Mouse (Mus musculus) forebrain, embryonic 12.5 days (tissue): Measurements from ENCODE around the gene Lman1l. TPM values are rescaled to one million over a fixed set of nuclear protein-coding genes. Genes with fewer than 3 reads are reported as not detected.

Source experiments
- ATAC-seq: fragments of 200-750 bp; cut with Nextera tagmentation; 2 replicates; pipeline ENCODE4 v1.8.0; 2017; ENCODE audit warnings: moderate TSS enrichment; ENCODE audit not compliant: low FRiP score
- H3K27ac ChIP-seq: fragments of 300-500 bp; sonication (generic); 2 replicates; pipeline ENCODE4 v1.5.1; 2016; ENCODE audit warnings: mild to moderate bottlenecking
- H3K27me3 ChIP-seq: fragments of 300-500 bp; sonication (generic); 2 replicates; pipeline ENCODE4 v1.6.1; 2016; ENCODE audit warnings: mild to moderate bottlenecking
- H3K36me3 ChIP-seq: fragments of 300-500 bp; sonication (generic); replicated peaks from 2 replicates; pipeline ENCODE4 v1.6.1; 2016; ENCODE audit warnings: mild to moderate bottlenecking
- H3K4me1 ChIP-seq: fragments of 300-500 bp; sonication (generic); 2 replicates; pipeline ENCODE4 v1.6.1; 2016
- H3K4me2 ChIP-seq: fragments of 300-500 bp; sonication (generic); 2 replicates; pipeline ENCODE4 v1.6.1; 2016; ENCODE audit warnings: mild to moderate bottlenecking, moderate library complexity
- H3K4me3 ChIP-seq: fragments of 300-500 bp; sonication (generic); replicated peaks from 2 replicates; pipeline ENCODE4 v1.5.1; 2016; ENCODE audit warnings: mild to moderate bottlenecking
- H3K9ac ChIP-seq: fragments of 300-500 bp; sonication (generic); 2 replicates; pipeline ENCODE4 v1.6.1; 2016; ENCODE audit warnings: mild to moderate bottlenecking
- H3K9me3 ChIP-seq: fragments of 300-500 bp; sonication (generic); 2 replicates; pipeline ENCODE4 v1.6.1; 2016
- WGBS: fragments of 180-500 bp; shearing (Covaris S2); methylation state at CpG from one replicate; pipeline ENCODE4 v1.1.7; 2016; 5-methylcytosine and 5-hydroxymethylcytosine counted together
- polyA plus RNA-seq: library from polyadenylated mRNA; unstranded; fragments of >200 nt; fragmentation: Nextera tagmentation; extraction: Ambion mirVana; gene quantifications from 2 replicates; pipeline ENCODE4 v1.2.1, GENCODE M21; 2016

The Lman1l gene
- polyA plus RNA-seq, 1 experiment from 2014 or later: not detected

GRCm38 (mm10) chr9:57561711-57562099 lies 58.9 kb downstream of the Lman1l start:
- H3K4me3 ChIP-seq: peak overlapping the region; percentile 64
- H3K9ac ChIP-seq: 0 out of 2 replicates have a peak overlapping the region, but pooled peaks have one; percentile 62
- H3K4me1 ChIP-seq: peaks cover 34% of the 10 kb centered on the region
- H3K27me3 ChIP-seq: no peaks in the 10 kb centered on the region
- H3K27ac ChIP-seq: no peak overlapping the region
- WGBS: 86% methylated on average over 13 of the region's 13 CpGs
- no peaks in the 10 kb centered on the region for H3K36me3 ChIP-seq
- no peak for ATAC-seq
- H3K9me3 ChIP-seq: no peaks in the 10 kb centered on the region
- peak overlapping the region; percentile 81 for H3K4me2 ChIP-seq

DNA sequence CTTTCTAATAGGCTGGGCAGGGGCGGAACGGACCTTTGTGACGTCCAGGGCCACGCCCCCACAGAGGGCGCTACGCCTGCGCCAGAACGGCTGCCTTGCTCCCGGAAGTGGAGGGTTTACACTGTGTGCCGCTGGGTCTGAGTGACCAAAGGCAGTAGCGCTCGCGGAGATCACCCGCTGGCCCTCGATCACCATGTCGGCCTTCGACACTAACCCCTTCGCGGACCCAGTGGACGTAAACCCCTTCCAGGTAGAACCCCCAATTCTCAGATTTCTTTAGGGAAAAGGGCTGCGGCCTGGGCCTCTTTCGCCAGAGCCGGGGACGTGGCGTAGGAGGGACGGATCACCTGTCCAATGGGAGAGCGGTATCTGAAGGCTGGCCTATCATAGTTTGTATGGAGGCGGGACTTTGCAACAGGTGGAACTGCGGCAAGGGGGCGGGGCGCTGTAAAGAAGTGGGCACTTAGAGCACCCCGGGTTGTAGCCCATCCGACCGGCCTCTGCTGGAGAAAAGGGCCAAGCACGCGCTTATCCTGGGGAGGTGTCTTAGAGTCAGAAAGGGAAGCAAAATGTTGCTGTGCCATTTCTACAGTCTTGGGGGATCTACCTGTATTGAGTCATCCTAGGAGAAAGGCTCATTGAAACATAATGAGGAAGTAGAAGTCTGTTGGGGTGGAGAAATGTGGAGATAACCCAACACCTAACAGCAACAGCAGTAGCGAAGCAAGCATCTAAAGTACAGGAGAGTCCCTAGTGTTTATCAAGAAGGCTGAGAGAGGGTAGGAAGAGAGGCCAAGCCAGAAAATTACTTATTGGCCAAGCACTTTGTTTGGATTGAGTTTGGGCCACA lies 59.5 kb downstream of the Lman1l start, which contains the start of gene Scamp2:
Gene Scamp2, plus strand, starts transcription at position 83 of the 850 bp plus-strand sequence.
- Histone ChIP-seq H3K9me3 (no peaks in the 10 kb centered on the region), H3K4me2 (peak within 1 kb of the TSS; percentile 81), H3K9ac (peak within 1 kb of the TSS; percentile 62), H3K36me3 (no peaks in the 10 kb centered on the region), H3K4me1 (peaks cover 33% of the 10 kb centered on the region), H3K27me3 (no peaks in the 10 kb centered on the region), H3K4me3 (peak within 1 kb of the TSS; percentile 64), H3K27ac (peak within 1 kb of the TSS; percentile 76)
- peak; percentile 100 for ATAC-seq
- WGBS: under 1% methylated on average over 37 of the region's 37 CpGs

DNA sequence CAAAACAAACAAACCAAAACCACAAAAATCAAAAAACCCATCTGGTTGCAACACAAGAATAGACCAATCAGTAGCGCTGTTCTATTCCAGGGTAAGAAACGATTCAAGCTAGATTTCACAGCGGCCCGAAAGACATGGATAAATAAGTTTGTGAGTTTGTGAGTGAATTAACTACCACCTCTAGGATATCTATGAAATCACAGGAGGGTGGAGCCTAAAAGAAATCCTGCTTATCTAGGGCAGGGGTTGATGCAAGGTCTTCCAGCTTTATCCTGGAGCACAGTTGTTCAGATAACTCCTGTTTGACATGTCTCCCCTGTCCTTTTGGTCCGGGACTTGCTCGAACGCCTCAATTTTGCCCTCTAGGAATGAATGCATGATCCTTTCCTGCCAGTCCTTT lies 60.3 kb downstream of the Lman1l start:
- Histone ChIP-seq H3K4me3 (peak overlapping the region; percentile 64), H3K4me2 (peak overlapping the region; percentile 81), H3K4me1 (peaks cover 25% of the 10 kb centered on the region), H3K9me3 (no peaks in the 10 kb centered on the region), H3K36me3 (no peaks in the 10 kb centered on the region), H3K27ac (peak overlapping the region; percentile 76), H3K9ac (peak overlapping the region; percentile 62), H3K27me3 (no peaks in the 10 kb centered on the region)
- WGBS: 27% methylated on average over 7 of the region's 7 CpGs
- ATAC-seq: no peak; the same call in 1 of the 2 replicates

- Histone ChIP-seq H3K36me3 (no peaks in the 10 kb centered on the region), H3K4me2 (no peak overlapping the region), H3K9me3 (no peaks in the 10 kb centered on the region), H3K4me3 (no peak overlapping the region), H3K27me3 (no peaks in the 10 kb centered on the region), H3K27ac (no peak overlapping the region), H3K4me1 (peaks cover 26% of the 10 kb centered on the region), H3K9ac (no peak overlapping the region)
- 81% methylated on average over 2 of the region's 2 CpGs for WGBS
- ATAC-seq: no peak
Observed at GRCm38 (mm10) chr9:57559568-57559967, 61.0 kb downstream of the Lman1l start.

GRCm38 (mm10) chr9:57558625-57559024 lies 61.9 kb downstream of the Lman1l start:
- no peaks in the 10 kb centered on the region for H3K27me3 ChIP-seq
- H3K9me3 ChIP-seq: no peaks in the 10 kb centered on the region
- no peak overlapping the region for H3K9ac ChIP-seq
- H3K27ac ChIP-seq: no peak overlapping the region
- 88% methylated on average over 4 of the region's 4 CpGs for WGBS
- no peak for ATAC-seq
- H3K36me3 ChIP-seq: no peaks in the 10 kb centered on the region
- H3K4me1 ChIP-seq: peaks cover 33% of the 10 kb centered on the region
- no peak overlapping the region for H3K4me2 ChIP-seq
- H3K4me3 ChIP-seq: no peak overlapping the region

GRCm38 (mm10) chr9:57557215-57557614 lies 63.4 kb downstream of the Lman1l start:
- Histone ChIP-seq H3K4me1 (peaks cover 26% of the 10 kb centered on the region), H3K9ac (no peak overlapping the region), H3K36me3 (no peaks in the 10 kb centered on the region), H3K4me2 (no peak overlapping the region), H3K9me3 (no peaks in the 10 kb centered on the region), H3K27me3 (no peaks in the 10 kb centered on the region), H3K27ac (no peak overlapping the region), H3K4me3 (no peak overlapping the region)
- no peak for ATAC-seq
- 74% methylated on average over 3 of the region's 3 CpGs for WGBS

Other genes starting within 250 kb of the Lman1l start
- 24.4 and 24.7 TPM in 2 replicates for gene Ppcdc, start 180.7 kb downstream of the Lman1l start, polyA plus RNA-seq
- 41.5 and 41.9 TPM in 2 replicates for gene Scamp5, start 152.7 kb downstream of the Lman1l start, polyA plus RNA-seq
- 5.5 and 5.7 TPM in 2 replicates for gene Rpp25, start 116.7 kb downstream of the Lman1l start, polyA plus RNA-seq
- gene Cox5a, start 99.5 kb downstream of the Lman1l start, polyA plus RNA-seq: 694 and 697 TPM in 2 replicates
- gene Fam219b, start 83.2 kb downstream of the Lman1l start, polyA plus RNA-seq: 18.2 and 19.3 TPM in 2 replicates
- gene Mpi, start 68.0 kb downstream of the Lman1l start, polyA plus RNA-seq: 62.3 and 62.5 TPM in 2 replicates
- gene Scamp2, start 59.8 kb downstream of the Lman1l start, polyA plus RNA-seq: 57.8 and 60.6 TPM in 2 replicates
- 19.9 and 24.1 TPM in 2 replicates for gene Ulk3, start 31.3 kb downstream of the Lman1l start, polyA plus RNA-seq
- 0.65 TPM in 1 of 2 replicates, not detected in the other for gene Cplx3, start 14.5 kb downstream of the Lman1l start, polyA plus RNA-seq
- 28.6 and 29.8 TPM in 2 replicates for gene Csk, start 32.9 kb upstream of the Lman1l start, polyA plus RNA-seq
- not detected in 2 replicates for gene Cyp1a2, start 62.9 kb upstream of the Lman1l start, polyA plus RNA-seq
- not detected in 2 replicates for gene Cyp1a1, start 67.2 kb upstream of the Lman1l start, polyA plus RNA-seq
- gene Edc3, start 87.8 kb upstream of the Lman1l start, polyA plus RNA-seq: 39.4 and 40.2 TPM in 2 replicates
- 90.2 and 96.7 TPM in 2 replicates for gene Clk3, start 145.1 kb upstream of the Lman1l start, polyA plus RNA-seq
- 20.3 and 20.6 TPM in 2 replicates for gene Arid3b, start 216.0 kb upstream of the Lman1l start, polyA plus RNA-seq